Mouse (Mus musculus): Measurements from ENCODE around the gene Rasal3.

Rasal3 gene

DNA sequence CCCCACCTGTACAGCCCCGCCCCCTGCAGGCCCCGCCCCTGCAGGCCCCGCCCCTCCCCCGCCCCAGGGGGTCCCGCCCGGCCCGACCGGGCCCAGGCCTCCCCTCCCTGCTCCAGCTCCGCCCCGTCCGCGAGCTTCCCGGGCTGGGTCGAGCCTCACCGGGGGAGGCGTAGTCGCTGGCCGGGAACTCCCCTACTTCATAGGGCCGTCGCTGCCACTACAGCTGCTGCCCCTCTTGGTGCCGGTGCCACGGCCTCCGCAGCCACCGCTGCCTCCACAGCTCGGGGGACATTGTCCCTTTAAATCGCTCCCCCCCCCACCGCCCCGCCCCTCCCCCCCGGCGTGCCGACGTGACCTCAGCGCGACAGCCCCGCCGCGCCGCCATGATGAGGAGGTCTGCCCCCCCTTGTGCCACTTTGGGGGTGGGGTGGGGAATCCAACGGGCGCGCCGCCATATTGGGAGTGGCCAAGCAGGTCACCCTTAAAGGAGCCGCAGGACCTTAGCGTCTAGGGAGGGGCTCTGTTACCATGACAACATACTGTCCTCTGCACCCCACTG, 14.2 kb downstream of the Rasal3 start, which contains the start of gene Wiz:
Gene Wiz (minus strand): TSS at position 339 of the 559 bp plus-strand sequence.
- peak; percentile 76 to 86 for DNase-seq (ENCODE audit: low spot score in 2 of 2)

DNA sequence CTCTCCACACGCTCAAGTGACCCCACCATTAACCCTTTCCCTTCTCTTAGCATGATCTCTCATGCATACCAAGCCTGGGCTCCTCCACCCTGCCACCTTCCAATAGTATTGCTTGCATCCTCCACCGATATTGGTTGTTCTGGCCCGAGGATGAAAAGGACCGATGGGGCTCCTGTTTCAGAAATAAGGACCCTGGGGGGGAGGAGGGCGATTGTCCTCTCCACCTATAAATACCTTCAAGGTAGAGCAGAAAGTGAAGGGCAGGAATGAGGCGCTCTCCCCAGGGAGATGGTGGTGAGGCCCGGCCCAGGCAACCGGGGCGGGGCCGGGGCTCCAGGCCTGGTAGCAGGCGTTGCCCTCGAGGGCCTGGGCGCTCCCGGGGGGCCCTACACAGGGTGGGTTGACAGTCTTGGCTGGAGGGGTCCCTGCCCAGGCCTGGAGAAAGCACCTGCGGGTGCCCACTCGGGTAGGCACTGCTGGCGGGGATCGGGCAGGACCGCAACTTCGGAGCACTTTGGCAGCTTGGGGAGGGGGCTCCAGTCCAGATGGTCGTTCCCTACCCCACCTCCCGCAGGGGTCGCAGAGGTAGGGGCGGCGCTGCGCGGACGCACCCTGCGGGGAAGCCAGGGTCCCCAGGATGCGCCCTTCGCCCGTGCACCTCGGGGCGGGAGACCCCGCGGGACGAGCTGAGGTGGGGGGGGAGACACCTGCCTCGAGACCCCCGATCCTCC, 14.8 kb downstream of the Rasal3 start:
- DNase-seq (ENCODE audit: low spot score in 2 of 2), result peak in 1 of 2 experiments; percentile 16

DNA sequence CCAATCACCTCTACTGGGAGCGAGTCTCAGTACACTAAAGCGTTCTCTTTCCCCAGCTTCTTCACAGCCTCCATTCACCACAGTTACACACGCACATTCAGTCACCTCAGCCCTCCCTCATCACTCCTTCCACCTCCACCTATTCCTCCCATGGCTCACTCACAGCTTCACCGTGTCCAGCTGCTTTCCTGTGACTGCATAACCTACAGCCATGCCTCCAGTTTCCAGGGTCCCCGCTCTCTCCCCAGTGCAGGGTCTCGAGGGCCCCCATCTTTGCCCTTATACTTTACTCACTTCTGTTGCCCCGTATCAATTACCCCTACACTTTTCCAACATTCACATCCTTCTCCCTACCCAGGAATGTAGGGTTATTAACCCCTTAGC, 15.4 kb downstream of the Rasal3 start:
- DNase-seq (ENCODE audit: low spot score in 2 of 2), result no peak

DNA sequence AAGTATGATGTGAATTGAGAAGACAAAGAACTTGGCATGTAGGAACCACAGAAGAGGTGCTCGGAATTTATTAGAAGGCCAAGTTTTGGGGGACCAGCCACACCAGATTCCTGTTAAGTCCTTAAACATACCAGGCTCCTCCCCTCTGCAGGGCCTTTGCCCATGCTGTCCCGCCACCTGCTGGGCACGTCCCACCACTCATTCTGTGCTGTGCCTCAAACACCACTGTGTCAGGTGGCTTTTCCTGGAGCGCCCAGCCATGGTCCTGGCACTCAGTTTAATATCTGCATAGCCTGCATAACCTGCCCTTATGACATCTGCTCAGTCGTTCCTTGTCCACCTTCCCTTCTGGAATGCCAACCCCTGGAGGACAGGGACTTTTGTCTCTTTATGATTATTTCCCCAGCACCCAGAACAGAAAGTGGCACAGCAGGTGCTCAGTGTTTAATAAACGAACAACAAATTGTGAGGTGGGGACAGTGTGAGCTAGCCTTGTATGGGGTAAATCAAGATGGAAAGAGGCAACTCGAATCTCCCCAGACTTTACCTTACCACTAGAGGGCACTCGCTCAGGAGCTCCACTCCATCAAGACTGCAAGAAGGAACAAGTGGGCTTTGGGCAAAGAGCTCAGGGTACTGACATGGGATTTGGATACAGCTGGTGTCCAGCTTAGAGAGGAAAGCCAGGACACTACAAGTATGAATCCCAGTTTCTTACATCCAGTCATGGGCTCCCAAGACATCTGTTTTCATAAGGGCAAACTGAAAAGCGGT, 16.5 kb downstream of the Rasal3 start:
- peak in 1 of 2 experiments; percentile 49 for DNase-seq (ENCODE audit: low spot score in 2 of 2)

DNA sequence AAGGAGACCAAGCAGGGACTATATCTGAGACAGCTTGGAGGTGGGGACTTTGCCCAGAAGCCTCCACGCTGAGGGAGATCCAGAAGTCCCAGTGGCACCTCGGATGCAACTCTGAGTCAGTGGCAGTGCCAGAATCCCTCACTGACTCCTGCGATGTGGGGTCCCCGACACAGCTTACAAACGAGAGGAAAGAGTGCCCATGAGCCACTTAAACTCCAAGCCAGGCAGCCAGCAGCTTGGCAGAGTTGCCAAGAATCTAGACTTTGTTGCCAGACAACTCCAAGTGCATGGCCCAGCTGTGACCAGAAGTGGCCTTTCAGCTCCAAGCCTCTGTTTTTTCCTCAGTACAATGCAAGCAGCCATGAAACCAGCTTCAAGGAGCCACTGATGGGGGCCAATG, 19.7 kb downstream of the Rasal3 start:
- DNase-seq (ENCODE audit: low spot score in 2 of 2), result no peak

DNA sequence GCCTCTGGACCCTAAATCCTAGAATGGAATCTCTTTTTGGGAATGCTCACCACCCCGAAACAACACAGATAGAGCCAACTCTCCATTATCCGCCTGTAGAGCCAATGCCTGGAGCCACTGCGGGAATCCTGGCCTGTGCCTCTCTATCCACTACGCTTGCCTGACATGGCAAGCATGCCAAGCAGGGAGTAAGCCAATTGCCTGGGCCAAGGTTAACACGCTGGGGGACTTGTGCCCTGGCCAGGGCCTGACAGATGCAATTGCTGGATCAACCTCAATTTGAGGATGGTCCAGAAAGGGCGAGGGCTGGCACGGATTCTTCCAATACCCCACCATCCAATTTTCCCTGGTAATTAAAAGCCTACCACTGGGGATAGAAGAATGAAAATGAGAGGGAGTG, 20.8 kb downstream of the Rasal3 start:
- DNase-seq (ENCODE audit: low spot score in 2 of 2), result no peak

DNA sequence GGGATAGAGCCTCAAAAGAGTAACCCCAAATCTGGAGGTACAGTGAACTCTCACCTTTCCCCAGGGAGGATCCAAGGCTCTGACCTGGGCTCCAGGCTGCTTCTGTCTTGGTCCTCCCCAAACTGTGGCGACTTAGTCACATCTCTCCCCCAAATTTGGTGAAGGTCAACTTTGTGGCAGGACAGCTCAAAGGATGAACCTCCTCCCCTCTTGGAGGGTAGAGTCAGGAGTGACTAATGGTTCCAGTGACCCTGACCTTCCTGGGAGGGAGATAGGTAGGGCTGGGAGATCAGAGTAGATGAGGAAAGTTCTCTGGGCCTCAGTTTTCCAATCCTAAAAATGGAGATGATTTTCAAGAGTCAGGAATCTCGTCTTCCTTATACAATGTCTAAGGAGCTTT, 24.6 kb downstream of the Rasal3 start:
- no peak for DNase-seq (ENCODE audit: low spot score in 2 of 2)

DNA sequence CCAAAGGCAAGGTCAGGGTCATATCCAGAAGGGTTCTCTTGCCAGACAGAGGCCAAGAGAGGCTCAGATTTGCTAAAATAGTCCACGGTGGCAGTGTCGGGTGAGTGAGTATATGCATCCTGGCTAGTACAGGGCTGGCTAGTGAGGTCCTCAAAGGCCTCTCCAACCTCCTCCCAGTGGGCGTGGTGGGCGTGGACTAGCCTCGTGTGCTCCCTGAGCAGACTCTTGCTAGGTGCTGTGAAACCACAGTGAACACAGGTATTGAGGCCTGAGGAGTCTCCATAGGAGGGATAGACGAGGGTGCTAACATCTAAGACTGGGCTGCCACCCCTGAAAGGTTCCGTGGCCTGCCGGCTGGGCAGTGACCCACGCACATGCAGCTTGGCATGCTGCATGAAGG, 26.2 kb downstream of the Rasal3 start:
- DNase-seq (ENCODE audit: low spot score in 2 of 2), result no peak

DNA sequence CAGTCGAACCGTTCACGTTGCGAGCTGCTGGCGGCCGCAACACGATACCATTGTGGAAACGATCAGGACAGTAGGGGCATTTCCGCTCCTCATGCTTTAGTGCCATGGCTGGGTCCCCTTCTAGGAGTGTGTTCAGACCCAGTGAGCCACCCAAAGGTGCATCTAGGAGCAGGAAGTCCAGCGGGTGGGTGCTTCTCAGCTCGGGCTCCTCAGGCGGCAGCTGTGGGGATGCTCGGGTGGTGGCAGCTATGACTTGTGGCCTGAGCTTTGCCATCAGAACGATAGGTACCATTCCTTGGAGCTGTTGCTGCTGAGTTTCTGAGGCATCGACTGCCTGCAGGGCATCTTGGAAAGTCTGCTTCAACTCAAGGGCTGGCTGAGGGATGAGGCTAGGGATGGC, 26.9 kb downstream of the Rasal3 start:
- DNase-seq (ENCODE audit: low spot score in 2 of 2), result no peak

DNA sequence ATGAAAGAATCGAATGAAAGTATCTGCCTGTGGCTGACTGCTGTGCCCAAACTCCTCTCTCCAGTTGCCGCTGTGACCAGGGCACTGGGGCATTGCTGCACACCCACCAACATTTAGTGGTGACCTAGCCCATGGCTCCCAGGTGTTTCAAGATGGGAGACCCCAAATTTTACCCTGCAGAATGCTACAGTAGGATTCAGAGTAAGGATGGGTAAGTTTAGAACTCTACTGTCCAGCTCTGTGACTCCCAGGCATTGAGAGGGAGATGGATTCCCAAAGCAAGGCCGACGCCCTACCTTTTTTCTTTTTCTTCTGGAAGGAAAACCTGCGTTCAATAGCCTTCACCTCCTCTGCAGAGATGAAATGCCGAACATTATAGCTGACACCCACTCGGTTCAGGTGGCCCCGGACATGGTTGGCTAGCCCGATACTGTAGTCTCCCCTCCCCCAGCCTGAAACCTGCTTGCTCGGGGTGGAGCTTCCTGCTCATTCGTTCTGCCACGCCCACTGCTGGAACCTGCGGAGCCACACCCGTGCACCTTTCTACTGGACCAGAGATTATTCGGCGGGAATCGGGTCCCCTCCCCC, 34.3 kb downstream of the Rasal3 start:
- DNase-seq (ENCODE audit: low spot score in 2 of 2), result no peak

DNA sequence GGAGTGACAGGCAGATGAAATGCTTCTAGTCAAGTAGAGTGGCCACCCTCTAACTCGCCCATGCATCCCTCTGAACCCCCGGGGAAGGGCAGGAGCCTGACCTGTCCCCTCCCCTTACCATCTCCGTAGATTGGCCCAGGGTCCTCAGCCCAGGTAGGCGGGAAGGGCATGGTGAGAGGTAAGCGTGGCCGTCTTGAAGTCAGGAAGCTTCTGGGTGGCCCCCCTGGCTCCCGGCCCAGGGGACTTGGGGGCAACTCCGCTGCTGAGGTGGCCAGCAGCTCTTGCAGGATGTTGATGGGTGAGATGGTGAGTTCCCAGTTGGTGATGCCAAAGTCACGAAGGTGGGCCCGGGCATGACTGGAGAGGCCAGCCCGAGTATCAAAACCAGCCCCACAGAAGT, 35.7 kb downstream of the Rasal3 start:
- DNase-seq (ENCODE audit: low spot score in 2 of 2), result no peak

DNA sequence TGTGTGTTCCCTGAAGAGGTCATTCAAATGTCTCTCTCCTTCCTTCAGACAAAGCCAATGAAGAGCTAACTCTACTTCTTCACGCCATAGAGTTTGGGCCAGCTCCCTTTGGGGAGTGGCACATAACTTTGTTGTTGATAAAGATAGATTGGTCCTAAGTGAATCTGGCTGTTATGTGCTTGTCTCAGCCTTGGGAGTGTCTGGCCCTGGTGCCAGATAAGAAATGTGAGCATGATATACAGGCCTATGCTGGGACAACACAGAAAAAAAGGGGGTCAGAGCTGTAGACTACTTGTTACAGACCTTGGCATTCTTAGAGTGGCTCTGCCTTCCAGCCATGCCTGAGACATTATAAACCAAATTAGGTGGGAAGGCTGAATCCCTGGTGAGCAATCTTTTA, 38.1 kb downstream of the Rasal3 start:
- DNase-seq (ENCODE audit: low spot score in 2 of 2), result no peak

DNA sequence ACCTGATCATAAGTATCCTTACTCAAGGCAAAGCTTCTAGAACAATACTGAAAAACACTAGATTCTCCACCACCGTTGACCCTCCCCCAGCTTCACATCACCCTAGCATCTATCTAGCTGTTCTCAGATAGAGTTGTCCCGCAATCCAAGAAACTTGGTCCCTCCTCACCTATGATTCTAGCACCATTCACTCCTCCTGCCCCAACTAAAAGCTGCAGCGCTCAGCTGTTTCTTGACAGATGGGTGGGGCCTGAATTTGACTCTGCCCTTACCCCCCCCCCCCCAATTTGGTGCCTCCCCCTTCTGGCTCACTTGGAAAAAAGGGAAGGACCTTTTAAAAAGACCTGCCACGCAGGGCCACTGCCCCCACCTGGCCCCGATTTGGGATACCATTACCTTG, 38.5 kb downstream of the Rasal3 start:
- DNase-seq (ENCODE audit: low spot score in 2 of 2), result no peak

DNA sequence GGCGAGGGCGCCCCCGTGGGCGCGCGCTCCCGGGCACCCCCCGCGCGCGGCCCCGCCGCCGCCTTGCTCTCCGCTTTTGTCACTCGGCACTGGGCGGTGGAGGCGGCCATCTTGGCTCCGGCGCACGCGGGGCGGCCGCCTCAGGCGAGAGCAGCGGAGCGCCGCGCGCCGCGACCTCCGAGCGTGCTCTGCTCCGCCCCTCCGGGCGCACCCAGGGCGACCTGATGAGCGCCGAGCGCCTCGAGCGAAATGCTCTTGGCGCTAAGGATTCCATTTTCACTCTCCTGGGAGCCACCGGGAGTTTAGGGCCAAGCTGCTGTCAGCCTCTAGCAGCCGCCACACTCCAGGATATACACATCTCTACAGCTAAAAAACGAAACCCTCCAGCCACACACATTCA, 39.1 kb downstream of the Rasal3 start:
- DNase-seq (ENCODE audit: low spot score in 2 of 2), result peak; percentile 74 to 82

DNA sequence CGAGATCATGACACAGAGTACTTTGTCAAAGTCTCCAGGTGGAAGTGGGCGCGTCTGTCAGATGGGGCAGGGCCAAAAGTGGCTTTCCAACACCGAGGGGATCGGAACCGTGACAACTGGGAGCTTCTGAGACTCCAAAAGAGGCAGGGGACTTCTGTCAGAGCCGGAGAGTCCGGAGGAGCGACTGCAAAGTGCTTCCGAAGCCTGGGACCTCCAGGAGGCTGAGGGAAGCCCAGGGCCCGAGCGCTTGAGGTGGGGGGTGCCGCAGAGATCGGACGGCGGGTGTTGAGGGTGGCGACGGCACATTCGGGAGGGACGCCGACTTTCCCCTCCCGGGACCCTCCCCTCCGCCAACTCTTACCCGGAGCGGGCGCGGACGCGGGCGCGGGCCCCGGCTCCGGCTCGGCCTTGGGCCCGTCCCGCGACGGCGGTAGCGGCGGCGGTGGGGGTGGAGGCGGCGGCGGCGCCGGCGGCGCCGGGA, 39.5 kb downstream of the Rasal3 start:
- no peak for DNase-seq (ENCODE audit: low spot score in 2 of 2)

DNA sequence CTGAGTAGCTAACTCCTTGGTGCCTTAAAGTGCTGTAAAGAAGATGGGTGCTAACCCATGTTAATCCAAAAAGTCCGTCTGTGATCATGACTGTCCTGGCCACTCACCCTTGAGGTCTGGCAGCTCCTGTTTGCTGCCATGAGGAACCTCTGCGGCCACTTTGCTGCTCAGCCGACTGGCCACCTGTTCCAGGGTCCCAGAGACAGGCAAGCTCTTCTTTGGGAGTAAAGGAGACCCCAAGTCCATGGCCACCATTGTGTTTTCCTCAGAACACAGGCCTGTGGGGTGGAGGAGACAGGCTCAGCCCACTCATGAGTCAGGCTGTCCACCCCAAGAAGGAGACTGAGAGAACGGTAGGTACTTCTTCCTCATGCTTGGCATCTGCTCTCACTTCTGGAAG, 40.7 kb downstream of the Rasal3 start:
- DNase-seq (ENCODE audit: low spot score in 2 of 2), result no peak

DNA sequence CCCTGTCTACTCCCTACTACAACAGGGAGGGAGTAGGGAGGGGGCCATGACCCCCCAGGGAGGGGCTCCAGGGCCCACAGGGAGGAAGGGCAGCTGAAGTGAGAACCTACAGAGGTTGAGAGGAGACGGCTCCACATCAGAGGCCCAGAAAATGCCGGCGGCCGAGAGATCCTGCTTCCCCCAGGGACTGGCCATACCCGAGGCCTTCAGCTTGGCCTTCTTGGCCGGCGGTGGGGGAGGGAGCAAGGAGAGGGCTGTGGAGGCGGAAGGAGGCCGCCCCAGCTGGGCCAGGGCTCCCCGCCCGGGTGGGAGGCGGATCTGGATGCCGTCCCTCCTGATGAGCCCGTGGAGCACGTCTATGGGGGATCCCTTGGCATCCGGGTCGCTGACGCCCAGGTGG, 43.5 kb downstream of the Rasal3 start:
- DNase-seq (ENCODE audit: low spot score in 2 of 2), result no peak

DNA sequence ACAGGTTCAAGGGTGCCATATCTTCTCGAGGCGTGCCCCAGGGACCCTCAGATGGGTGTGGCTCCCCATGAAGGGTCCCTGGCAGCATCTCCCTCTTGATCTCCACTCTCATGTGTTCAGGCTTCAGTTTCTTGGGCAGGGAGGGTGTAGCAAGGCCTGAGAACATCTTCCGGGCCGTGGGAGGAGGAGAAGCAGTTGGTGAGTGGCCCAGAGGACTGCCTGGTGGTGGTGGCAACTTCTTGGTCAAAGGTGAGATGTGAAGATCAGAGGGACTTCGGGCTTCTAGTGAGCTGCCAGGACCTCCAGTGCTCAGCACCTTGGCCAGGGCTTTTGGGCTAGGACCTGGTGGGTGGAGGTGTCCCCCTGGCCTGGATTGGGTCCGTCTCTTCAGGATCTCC, 44.4 kb downstream of the Rasal3 start:
- DNase-seq (ENCODE audit: low spot score in 2 of 2), result no peak

DNA sequence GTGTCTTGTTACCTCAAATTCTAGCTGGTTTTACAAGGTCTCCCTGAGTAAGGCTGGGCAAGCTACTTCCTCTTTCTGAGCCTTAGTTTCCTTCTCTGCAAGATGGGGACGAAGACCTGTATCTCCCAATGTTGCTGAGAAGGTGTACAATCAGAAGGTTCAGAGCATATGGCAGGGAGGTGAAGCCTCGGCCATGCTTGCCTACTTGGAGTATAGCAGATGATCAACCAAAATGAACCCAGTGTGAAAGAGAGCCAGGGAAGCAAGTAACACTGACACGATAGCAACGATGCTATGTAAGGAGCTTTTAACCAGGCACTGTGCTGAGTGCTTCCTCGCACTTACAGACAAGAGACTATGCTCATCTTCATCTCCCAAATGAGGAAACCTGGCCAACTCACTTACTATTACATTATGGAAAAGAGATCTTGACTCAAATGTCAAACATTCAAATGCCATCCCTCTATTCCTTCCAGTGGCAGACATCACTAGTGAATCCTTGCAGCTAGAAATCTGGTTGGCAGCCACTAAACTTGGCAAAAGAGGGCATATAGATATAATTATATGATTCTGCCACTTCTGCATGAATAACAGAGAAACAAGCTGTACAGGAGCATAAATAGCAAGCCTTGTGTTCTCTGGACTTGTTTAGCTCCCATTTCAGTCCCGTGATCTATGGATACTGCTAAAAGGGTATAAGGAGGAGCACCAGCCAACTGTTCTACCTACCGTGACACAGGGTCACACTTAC, 45.0 kb downstream of the Rasal3 start:
- no peak for DNase-seq (ENCODE audit: low spot score in 2 of 2)

DNA sequence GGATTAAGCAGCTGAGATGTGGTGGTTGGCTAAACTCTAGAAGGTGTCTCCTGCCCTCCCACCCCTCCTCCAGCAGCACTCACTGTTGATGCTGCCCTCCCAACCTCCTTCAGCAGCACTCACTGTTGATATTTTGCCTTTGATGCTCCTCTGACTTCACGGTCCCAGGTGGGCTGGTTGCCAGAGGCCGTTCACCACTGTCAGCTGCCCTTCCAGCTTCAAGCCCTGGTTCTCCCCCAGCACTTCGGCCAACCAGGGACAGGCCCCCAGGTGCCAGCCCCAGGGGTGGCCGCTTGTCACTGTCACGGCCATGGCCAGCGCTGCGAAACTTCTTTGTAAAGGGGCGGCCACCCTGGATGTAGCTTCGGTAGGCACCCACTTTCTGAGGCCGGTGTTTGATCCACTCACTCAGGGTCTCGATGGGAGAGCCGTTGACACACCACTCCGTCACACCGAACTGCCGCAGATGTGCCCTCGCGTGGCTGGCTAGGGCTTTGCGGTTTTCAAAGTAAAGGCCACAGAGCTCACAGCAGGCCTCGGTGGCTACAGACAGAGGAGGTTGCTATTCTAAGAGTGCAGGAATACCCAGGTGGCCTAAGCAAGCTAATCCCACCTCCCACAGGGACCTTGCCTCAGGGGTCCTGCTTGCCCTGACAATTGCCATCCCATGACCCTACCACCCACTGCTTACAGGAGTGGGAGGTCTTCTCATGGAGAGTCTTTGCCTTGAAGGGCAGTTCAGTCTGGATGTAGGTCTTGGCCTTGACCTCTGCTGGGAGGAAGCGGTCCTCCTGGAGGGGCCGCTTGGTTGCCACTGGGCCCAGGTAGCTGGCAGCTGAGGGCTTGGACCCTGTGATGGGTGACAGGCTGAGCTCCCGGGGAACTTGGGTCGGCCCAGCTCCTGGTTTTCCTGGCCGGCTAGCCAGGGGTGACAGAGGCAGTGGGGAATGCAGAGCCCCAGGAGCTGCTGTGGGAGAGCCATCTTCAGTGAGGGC, 46.3 kb downstream of the Rasal3 start:
- DNase-seq (ENCODE audit: low spot score in 2 of 2), result no peak

DNA sequence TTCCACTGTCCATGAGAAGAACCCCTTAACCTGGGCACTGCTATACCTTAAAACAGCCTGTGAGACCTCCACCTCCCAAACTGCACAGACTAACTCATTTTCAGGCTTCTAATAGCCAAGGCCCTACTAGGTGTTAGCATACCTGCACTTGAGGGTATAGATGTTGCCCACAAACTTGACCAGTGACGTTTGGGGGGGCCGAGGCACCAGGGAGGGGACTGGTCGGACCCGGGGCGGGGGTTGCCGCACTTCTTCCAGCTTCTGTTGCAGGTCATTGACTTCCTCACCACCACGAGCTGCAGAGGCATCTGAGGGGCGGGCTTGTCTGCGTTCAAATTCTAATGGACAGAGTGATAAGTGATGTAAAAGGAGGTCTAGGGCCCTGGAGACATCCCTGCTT, 47.1 kb downstream of the Rasal3 start:
- no peak for DNase-seq (ENCODE audit: low spot score in 2 of 2)

All from spleen, postnatal 14 days (tissue).